Mouse (Mus musculus) spleen, adult 2 months (tissue): Measurements from ENCODE around the gene Fgr.

Source experiments
- CTCF ChIP-seq: fragments of 200-500 bp; IDR thresholded peaks from 2 replicates; pipeline ENCODE4 v1.5.1; 2011; ENCODE audit warnings: mild to moderate bottlenecking, inconsistent platforms; ENCODE audit not compliant: insufficient read depth, insufficient read length, insufficient replicate concordance; ENCODE audit errors: extremely low read depth
- POLR2A ChIP-seq: fragments of 200-500 bp; IDR thresholded peaks from 2 replicates; pipeline ENCODE4 v1.6.1; 2011; ENCODE audit warnings: low read depth, low read length, inconsistent platforms

DNA sequence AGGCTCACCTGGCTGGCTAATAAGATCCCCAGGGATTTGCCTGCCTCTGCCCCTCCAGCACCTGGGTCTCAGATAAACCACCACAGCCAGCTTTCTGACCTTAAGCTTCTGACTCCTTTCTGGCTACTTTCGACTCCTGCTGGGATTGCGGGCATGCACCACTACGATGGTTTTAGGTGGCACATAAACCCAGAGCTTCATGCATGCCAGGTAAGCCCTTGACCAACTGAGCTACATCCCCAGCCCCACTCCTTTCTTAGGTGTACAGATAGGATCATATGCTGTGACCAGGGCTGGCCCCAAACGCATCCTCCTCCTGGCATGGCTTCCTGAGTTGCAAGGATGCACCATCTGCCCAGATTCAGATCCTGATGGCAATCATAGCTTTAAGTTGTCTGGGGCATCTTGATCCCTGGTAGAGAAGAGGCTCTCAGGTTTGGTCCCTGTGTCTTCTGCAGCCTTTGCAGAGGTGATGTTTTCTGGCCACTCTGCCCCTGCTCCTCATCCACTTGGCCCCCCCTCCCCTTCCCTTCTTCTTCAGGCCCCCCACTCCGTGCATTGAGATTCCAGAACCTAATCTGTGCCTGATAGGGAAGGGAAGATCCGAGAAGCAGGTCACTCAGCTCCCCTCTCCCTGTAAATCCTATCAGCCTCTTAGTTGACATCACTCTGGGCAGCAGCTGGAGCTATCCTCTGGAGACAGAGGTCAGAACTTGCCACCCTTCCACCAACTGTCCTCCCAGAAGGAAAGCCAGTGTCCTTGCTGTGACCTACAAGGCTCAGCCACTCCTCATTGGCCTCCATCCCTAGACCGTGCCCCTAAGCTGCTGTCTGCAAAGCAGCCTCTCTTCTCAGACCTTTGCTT lies 19.1 kb upstream of the Fgr start:
- TF ChIP-seq CTCF = no peak
- no peak for TF ChIP-seq POLR2A
